Comparison of ENCODE assay signal across 14 mouse cellular contexts in genomic region chr11:32516916-32517712, GRCm38 (mm10). TPM values are rescaled to one million over a fixed set of nuclear protein-coding genes. Genes with fewer than 3 reads are reported as not detected.
DNase-seq lines count a peak whose midpoint lies in the region; ATAC-seq and TF ChIP-seq lines count a peak whose summit lies in the region.
"Had no signal": no experiment of that assay in that cellular context is flagged by ENCODE, and none has a peak within 500 bp of the region (broad histone marks: within the 10 kb centered on the region; RNA-seq: fewer than 3 reads in every experiment).

No protein-coding gene starts in this region.

- TF ChIP-seq POLR2A in brain, embryonic 14.5 days (IDR thresholded peaks at IDR 0.05; ENCODE audit: borderline replicate concordance, extremely low read depth, insufficient read depth, insufficient read length, poor library complexity, severe bottlenecking): no peak

- H3K9me3 ChIP-seq in midbrain, embryonic 15.5 days: no peaks in the 10 kb centered on the region

- no peaks in the 10 kb centered on the region for H3K4me1 ChIP-seq in midbrain, embryonic 15.5 days

- no peak overlapping the region for H3K27ac ChIP-seq in midbrain, embryonic 15.5 days

- H3K36me3 ChIP-seq in midbrain, embryonic 15.5 days (replicated peaks): peaks cover 11% of the 10 kb centered on the region; the same call in 1 of the 2 replicates

- no peak overlapping the region for H3K9ac ChIP-seq in midbrain, embryonic 15.5 days

- WGBS in midbrain, embryonic 15.5 days: 89% methylated on average over 8 of the region's 8 CpGs

- intact Hi-C loops in left cerebral cortex, postnatal 14 days (cut with DNase I): loop anchor here (5.0 kb wide), 1 partner anchor 65 kb away; no protein-coding TSS in a partner anchor

- no peak for TF ChIP-seq CTCF in brain, embryonic 14.5 days (IDR thresholded peaks at IDR 0.05; ENCODE audit: borderline replicate concordance, extremely low read depth, insufficient read depth, insufficient read length)

- ATAC-seq in midbrain, embryonic 15.5 days (replicated peaks): no peak
- ATAC-seq: lung, postnatal 0 days had no signal

- H3K4me2 ChIP-seq in midbrain, embryonic 15.5 days: no peak overlapping the region

- no peak overlapping the region for H3K4me3 ChIP-seq in midbrain, embryonic 15.5 days

- DNase-seq in frontal cortex, adult 2 months (ENCODE audit: extremely low spot score in 1 of 2, low spot score in 1 of 2): peak; percentile 56 to 76
- DNase-seq in frontal cortex, postnatal 25 days (ENCODE audit: low spot score in 2 of 2): no peak
- peak; percentile 69 for DNase-seq in brain, embryonic 14.5 days (ENCODE audit: low read depth)
- peak; percentile 61 to 80 for DNase-seq in cerebellum, postnatal 14 days
- peak; percentile 53 to 64 for DNase-seq in left cerebral cortex, postnatal 14 days (ENCODE audit: low spot score in 2 of 2)
- no peak for DNase-seq in liver
- no peak for DNase-seq in gastrocnemius, adult 18-20 months (ENCODE audit: low spot score)
- DNase-seq: adrenal gland, postnatal 10 days; heart, postnatal 14 days; kidney, adult 18-20 months had no signal

- H3K27me3 ChIP-seq in midbrain, embryonic 15.5 days (replicated peaks): no peaks in the 10 kb centered on the region

RNA-seq across cellular contexts. Expression of gene Efcab9, which starts 14.8 kb away (rescaled TPM):
- 0.34 and 0.64 TPM in 2 replicates for polyA plus RNA-seq in frontal cortex, adult 2 months (2012; rRNA removed)
- polyA plus RNA-seq in brain, embryonic 14.5 days (2012; rRNA removed): not detected in 2 replicates
- 1 to 10 TPM in 1 of 2 experiments, not detected in 1; 1.6 TPM for total RNA-seq in left cerebral cortex, postnatal 14 days (2021)
- total RNA-seq in gastrocnemius, adult 18-20 months (2021): 1 to 10 TPM; 1.8 to 2.6 TPM
- polyA plus RNA-seq in midbrain, embryonic 15.5 days (2015; fragmentation: Nextera tagmentation; extraction: Ambion mirVana): 0.46 TPM in 1 of 2 replicates, not detected in the other
- total RNA-seq: left cerebral cortex, postnatal 10 days; midbrain, postnatal 0 days had no signal
- polyA plus RNA-seq: midbrain, postnatal 0 days had no signal

RNA-seq across cellular contexts. Expression of gene Stk10, which starts 16.0 kb away (rescaled TPM):
- 4.2 and 4.6 TPM in 2 replicates for polyA plus RNA-seq in frontal cortex, adult 2 months (2012; rRNA removed)
- 4.0 and 5.7 TPM in 2 replicates for polyA plus RNA-seq in brain, embryonic 14.5 days (2012; rRNA removed)
- total RNA-seq in left cerebral cortex, postnatal 14 days (2021): 1 to 10 TPM; 6.3 to 7.2 TPM
- 1 to 10 TPM; 2.2 to 4.4 TPM for total RNA-seq in gastrocnemius, adult 18-20 months (2021)
- 2.0 and 2.3 TPM in 2 replicates for polyA plus RNA-seq in midbrain, embryonic 15.5 days (2015; fragmentation: Nextera tagmentation; extraction: Ambion mirVana)

Comparison
In these comparisons a context has a peak if more than half of its experiments do, and no peak if none do; other contexts are left out.
1. DNase-seq: peak in frontal cortex, adult 2 months (2 of 2), brain, embryonic 14.5 days (single experiment), cerebellum, postnatal 14 days (2 of 2) and left cerebral cortex, postnatal 14 days (2 of 2); none in frontal cortex, postnatal 25 days (0 of 2), liver (single experiment) and gastrocnemius, adult 18-20 months (single experiment).